Mouse (Mus musculus) heart, postnatal 0 days (tissue): Measurements from ENCODE around the gene Gnb1. TPM values are rescaled to one million over a fixed set of nuclear protein-coding genes. Genes with fewer than 3 reads are reported as not detected.

Source experiments
- ATAC-seq: fragments of 200-750 bp; cut with Nextera tagmentation; 2 replicates; pipeline ENCODE4 v1.8.0; 2017; ENCODE audit warnings: low read depth, moderate number of reproducible peaks, moderate library complexity; ENCODE audit not compliant: insufficient read depth
- DNase-seq: peaks from one replicate; pipeline ENCODE4 v3.0.0-alpha.2; 2016; ENCODE audit warnings: low spot score
- H3K27ac ChIP-seq: fragments of 300-500 bp; sonication (generic); 2 replicates; pipeline ENCODE4 v1.5.1; 2014; ENCODE audit warnings: low read depth, mild to moderate bottlenecking
- H3K27me3 ChIP-seq: fragments of 300-500 bp; sonication (generic); 2 replicates; pipeline ENCODE4 v1.6.1; 2014; ENCODE audit warnings: low read length, mixed read lengths; ENCODE audit not compliant: control insufficient read depth, insufficient read depth
- H3K36me3 ChIP-seq: fragments of 300-500 bp; sonication (generic); replicated peaks from 2 replicates; pipeline ENCODE4 v1.6.1; 2014; ENCODE audit warnings: low read length, mixed read lengths; ENCODE audit not compliant: control insufficient read depth, insufficient read depth
- H3K4me1 ChIP-seq: fragments of 300-500 bp; sonication (generic); 2 replicates; pipeline ENCODE4 v1.6.1; 2014; ENCODE audit warnings: antibody characterized with exemption; ENCODE audit not compliant: control insufficient read depth, insufficient read depth
- H3K4me2 ChIP-seq: fragments of 300-500 bp; sonication (generic); 2 replicates; pipeline ENCODE4 v1.6.1; 2014; ENCODE audit warnings: low read depth, mild to moderate bottlenecking, low read length, moderate library complexity
- H3K4me3 ChIP-seq: fragments of 300-500 bp; sonication (generic); 2 replicates; pipeline ENCODE4 v1.5.1; 2014; ENCODE audit warnings: low read depth, low read length
- H3K9ac ChIP-seq: fragments of 300-500 bp; sonication (generic); replicated peaks from 2 replicates; pipeline ENCODE4 v1.6.1; 2014; ENCODE audit warnings: low read depth, low read length, mixed read lengths
- H3K9me3 ChIP-seq: fragments of 300-500 bp; sonication (generic); replicated peaks from 2 replicates; pipeline ENCODE4 v1.6.1; 2016; ENCODE audit warnings: low read length; ENCODE audit not compliant: control insufficient read depth
- CTCF ChIP-seq: IDR thresholded peaks from 2 replicates; pipeline ENCODE4 v1.5.1; 2016; ENCODE audit warnings: antibody characterized with exemption, control low read depth, low read depth
- EP300 ChIP-seq: IDR thresholded peaks from 2 replicates; pipeline ENCODE4 v1.6.1; 2016; ENCODE audit warnings: antibody characterized with exemption, low read depth
- WGBS: fragments of 180-500 bp; shearing (Covaris S2); extraction: QIAGEN DNeasy Blood & Tissue Kit; methylation state at CpG from one replicate; pipeline ENCODE4 v1.1.7; 2014; 5-methylcytosine and 5-hydroxymethylcytosine counted together
- polyA plus RNA-seq: library from polyadenylated mRNA; unstranded; fragments of >200 nt; fragmentation: Nextera tagmentation; extraction: Ambion mirVana; gene quantifications from 2 replicates; pipeline ENCODE4 v1.2.1, GENCODE M21; 2015
- total RNA-seq: library from RNA; depleted of rRNA; stranded (reverse); fragments of >200 nt; gene quantifications from 2 replicates; pipeline ENCODE4 v1.2.3, GENCODE M21; 2014; ENCODE audit warnings: low replicate concordance

The Gnb1 gene
- total and polyA plus RNA-seq, 2 experiments from 2014 or later = 158 to 255 TPM

- ATAC-seq (no peak), DNase-seq (peak; percentile 31)
- H3K4me1 ChIP-seq = no peaks in the 10 kb centered on the region
- no peak overlapping the region for H3K4me2 ChIP-seq
- 29% methylated on average over 1 of the region's 1 CpGs for WGBS
- H3K27ac ChIP-seq = no peak overlapping the region
- no peaks in the 10 kb centered on the region for H3K9me3 ChIP-seq
- no peaks in the 10 kb centered on the region for H3K27me3 ChIP-seq
- no peak overlapping the region for H3K9ac ChIP-seq
- TF ChIP-seq EP300 (no peak), CTCF (peak; percentile 82)
- no peak overlapping the region for H3K4me3 ChIP-seq
- peaks cover 60% of the 10 kb centered on the region for H3K36me3 ChIP-seq
Observed at GRCm38 (mm10) chr4:155580420-155580819, 89.3 kb downstream of the Gnb1 start.

- no peak for DNase-seq
- ATAC-seq = no peak
Observed at GRCm38 (mm10) chr4:155582279-155582905, 91.2 kb downstream of the Gnb1 start.

GRCm38 (mm10) chr4:155589356-155589755 is 98.2 kb downstream of the Gnb1 start:
- H3K4me1 ChIP-seq = no peaks in the 10 kb centered on the region
- H3K9me3 ChIP-seq = no peaks in the 10 kb centered on the region
- no peak overlapping the region for H3K27ac ChIP-seq
- 84% methylated on average over 5 of the region's 5 CpGs for WGBS
- H3K36me3 ChIP-seq = peaks cover 67% of the 10 kb centered on the region
- ATAC-seq (no peak), DNase-seq (no peak)
- TF ChIP-seq EP300 (no peak), CTCF (no peak)
- H3K4me2 ChIP-seq = no peak overlapping the region
- H3K9ac ChIP-seq = no peak overlapping the region
- no peaks in the 10 kb centered on the region for H3K27me3 ChIP-seq
- H3K4me3 ChIP-seq = no peak overlapping the region

More at GRCm38 (mm10) chr4:155582279-155582905, 91.2 kb downstream of the Gnb1 start:
- H3K27ac ChIP-seq = no peak overlapping the region
- H3K9ac ChIP-seq = no peak overlapping the region
- H3K4me3 ChIP-seq = no peak overlapping the region
- TF ChIP-seq CTCF (no peak), EP300 (no peak)
- peaks cover 73% of the 10 kb centered on the region for H3K36me3 ChIP-seq
- 92% methylated on average over 6 of the region's 6 CpGs for WGBS
- no peak overlapping the region for H3K4me2 ChIP-seq
- H3K9me3 ChIP-seq = no peaks in the 10 kb centered on the region
- H3K27me3 ChIP-seq = no peaks in the 10 kb centered on the region
- no peaks in the 10 kb centered on the region for H3K4me1 ChIP-seq

- no peaks in the 10 kb centered on the region for H3K9me3 ChIP-seq
- H3K4me3 ChIP-seq = no peak overlapping the region
- H3K4me1 ChIP-seq = no peaks in the 10 kb centered on the region
- H3K36me3 ChIP-seq = peaks cover 49% of the 10 kb centered on the region
- no peaks in the 10 kb centered on the region for H3K27me3 ChIP-seq
- ATAC-seq (no peak), DNase-seq (no peak)
- no peak overlapping the region for H3K4me2 ChIP-seq
- H3K27ac ChIP-seq = no peak overlapping the region
- 66% methylated on average over 7 of the region's 7 CpGs for WGBS
- no peak overlapping the region for H3K9ac ChIP-seq
- TF ChIP-seq EP300 (no peak), CTCF (no peak)
Observed at GRCm38 (mm10) chr4:155591012-155591719, 100.0 kb downstream of the Gnb1 start.

- Histone ChIP-seq H3K4me2 (no peak overlapping the region), H3K4me1 (no peaks in the 10 kb centered on the region), H3K27ac (no peak overlapping the region), H3K9ac (no peak overlapping the region), H3K27me3 (no peaks in the 10 kb centered on the region), H3K9me3 (no peaks in the 10 kb centered on the region), H3K36me3 (peaks cover 23% of the 10 kb centered on the region), H3K4me3 (no peak overlapping the region)
- DNase-seq = no peak
- WGBS = 41% methylated on average over 1 of the region's 1 CpGs
- ATAC-seq = no peak
- no peak for TF ChIP-seq CTCF
- no peak for TF ChIP-seq EP300
Observed at GRCm38 (mm10) chr4:155593780-155594179, 102.6 kb downstream of the Gnb1 start.

- TF ChIP-seq CTCF = no peak
- TF ChIP-seq EP300 = no peak
- Histone ChIP-seq H3K4me2 (no peak overlapping the region), H3K4me1 (no peaks in the 10 kb centered on the region), H3K27me3 (no peaks in the 10 kb centered on the region), H3K27ac (no peak overlapping the region), H3K4me3 (no peak overlapping the region), H3K9ac (no peak overlapping the region), H3K9me3 (no peaks in the 10 kb centered on the region), H3K36me3 (peaks cover 3% of the 10 kb centered on the region; the same call in 1 of the 2 replicates)
- ATAC-seq = no peak
- WGBS = 49% methylated on average over 3 of the region's 3 CpGs
- DNase-seq = peak; percentile 17
Observed at GRCm38 (mm10) chr4:155595777-155596176, 104.6 kb downstream of the Gnb1 start.
